Comparison of ENCODE assay signal across 21 mouse cellular contexts in genomic region chr6:71527826-71528225, GRCm38 (mm10). TPM values are rescaled to one million over a fixed set of nuclear protein-coding genes. Genes with fewer than 3 reads are reported as not detected.
DNase-seq lines count a peak whose midpoint lies in the region; ATAC-seq and TF ChIP-seq lines count a peak whose summit lies in the region.
"Had no signal": no experiment of that assay in that cellular context is flagged by ENCODE, and none has a peak within 500 bp of the region (broad histone marks: within the 10 kb centered on the region; RNA-seq: fewer than 3 reads in every experiment).

No protein-coding gene starts in this region.

- no peak overlapping the region for H3K9ac ChIP-seq in heart, embryonic 11.5 days (ENCODE audit: low read depth, low read length)
- H3K9ac ChIP-seq in heart, adult 2 months (ENCODE audit: low read depth, low read length) = no peak overlapping the region
- H3K9ac ChIP-seq in midbrain, embryonic 15.5 days = no peak overlapping the region
- H3K9ac ChIP-seq in midbrain, postnatal 0 days (replicated peaks; ENCODE audit: low read length, poor library complexity, severe bottlenecking) = no peak overlapping the region
- H3K9ac ChIP-seq: embryonic facial prominence, embryonic 12.5 days; forebrain, embryonic 12.5 days; heart, embryonic 12.5 days; hindbrain, embryonic 15.5 days had no signal

- WGBS in cerebellum, adult 2 months = 44% methylated on average over 9 of the region's 9 CpGs
- 78% methylated on average over 9 of the region's 9 CpGs for WGBS in heart, embryonic 11.5 days (ENCODE audit: insufficient replicate concordance)
- 87% methylated on average over 9 of the region's 9 CpGs for WGBS in heart, adult 2 months
- 89% methylated on average over 9 of the region's 9 CpGs for WGBS in midbrain, embryonic 15.5 days
- WGBS in midbrain, postnatal 0 days = 89% methylated on average over 9 of the region's 9 CpGs

- no peak overlapping the region for H3K4me2 ChIP-seq in heart, embryonic 11.5 days
- no peak overlapping the region for H3K4me2 ChIP-seq in midbrain, embryonic 15.5 days
- no peak overlapping the region for H3K4me2 ChIP-seq in midbrain, postnatal 0 days (ENCODE audit: low read depth, low read length, poor library complexity, severe bottlenecking)
- H3K4me2 ChIP-seq: embryonic facial prominence, embryonic 12.5 days; forebrain, embryonic 12.5 days; heart, embryonic 12.5 days; hindbrain, embryonic 15.5 days had no signal

- no peak for TF ChIP-seq POLR2A in cerebellum, adult 2 months (IDR thresholded peaks at IDR 0.05; ENCODE audit: borderline replicate concordance, insufficient read depth, low read length)
- TF ChIP-seq POLR2A in heart, adult 2 months (IDR thresholded peaks at IDR 0.05; ENCODE audit: insufficient read depth, low read depth, low read length) = no peak

- H3K27me3 ChIP-seq in cerebellum, adult 2 months (ENCODE audit: control insufficient read depth, insufficient read depth, low read length) = no peaks in the 10 kb centered on the region
- no peaks in the 10 kb centered on the region for H3K27me3 ChIP-seq in heart, embryonic 11.5 days (ENCODE audit: control insufficient read depth, insufficient read depth, low read length)
- H3K27me3 ChIP-seq in heart, adult 2 months (ENCODE audit: control insufficient read depth, insufficient read depth, low read length) = no peaks in the 10 kb centered on the region
- H3K27me3 ChIP-seq in midbrain, embryonic 15.5 days (replicated peaks) = no peaks in the 10 kb centered on the region
- no peaks in the 10 kb centered on the region for H3K27me3 ChIP-seq in midbrain, postnatal 0 days (ENCODE audit: insufficient read depth, low read length)
- H3K27me3 ChIP-seq: embryonic facial prominence, embryonic 12.5 days; forebrain, embryonic 12.5 days; heart, embryonic 12.5 days; hindbrain, embryonic 15.5 days had no signal

- H3K9me3 ChIP-seq in heart, embryonic 11.5 days (replicated peaks; ENCODE audit: control insufficient read depth, low read length) = no peaks in the 10 kb centered on the region
- H3K9me3 ChIP-seq in midbrain, embryonic 15.5 days = no peaks in the 10 kb centered on the region
- H3K9me3 ChIP-seq in midbrain, postnatal 0 days (ENCODE audit: low read length) = no peaks in the 10 kb centered on the region
- H3K9me3 ChIP-seq: embryonic facial prominence, embryonic 12.5 days; forebrain, embryonic 12.5 days; heart, embryonic 12.5 days; hindbrain, embryonic 10.5 days; hindbrain, embryonic 15.5 days had no signal

- peak; percentile 41 to 51 for DNase-seq in cerebellum, adult 2 months
- DNase-seq in heart, adult 2 months = no peak
- no peak for DNase-seq in midbrain, postnatal 0 days (ENCODE audit: low spot score)
- no peak for DNase-seq in T-cell, adult 2 months (ENCODE audit: low spot score)
- DNase-seq: adrenal gland, postnatal 14 days; embryo, embryonic 11 days; gastrocnemius, postnatal 10 days; heart, adult 18-20 months; kidney, adult 8-10 months had no signal

- no peak for TF ChIP-seq EP300 in heart, adult 2 months (IDR thresholded peaks at IDR 0.05; ENCODE audit: insufficient read depth, low read depth, low read length)

- no peak overlapping the region for H3K4me3 ChIP-seq in cerebellum, adult 2 months (replicated peaks; ENCODE audit: insufficient read depth, low read depth, low read length)
- H3K4me3 ChIP-seq in heart, embryonic 11.5 days (ENCODE audit: low read depth, low read length) = no peak overlapping the region
- H3K4me3 ChIP-seq in heart, adult 2 months = no peak overlapping the region
- H3K4me3 ChIP-seq in midbrain, embryonic 15.5 days = no peak overlapping the region
- H3K4me3 ChIP-seq in midbrain, postnatal 0 days (ENCODE audit: low read depth, low read length) = no peak overlapping the region
- H3K4me3 ChIP-seq: embryonic facial prominence, embryonic 12.5 days; forebrain, embryonic 12.5 days; heart, embryonic 12.5 days; hindbrain, embryonic 10.5 days; hindbrain, embryonic 15.5 days had no signal

- peaks cover 34% of the 10 kb centered on the region for H3K4me1 ChIP-seq in cerebellum, adult 2 months (ENCODE audit: control insufficient read depth, insufficient read depth, low read length)
- H3K4me1 ChIP-seq in heart, embryonic 11.5 days (ENCODE audit: control insufficient read depth, insufficient read depth, low read length) = no peaks in the 10 kb centered on the region
- no peaks in the 10 kb centered on the region for H3K4me1 ChIP-seq in heart, adult 2 months (ENCODE audit: control insufficient read depth, insufficient read depth, low read length)
- no peaks in the 10 kb centered on the region for H3K4me1 ChIP-seq in midbrain, embryonic 15.5 days
- H3K4me1 ChIP-seq in midbrain, postnatal 0 days (ENCODE audit: insufficient read depth, low read length) = no peaks in the 10 kb centered on the region
- H3K4me1 ChIP-seq: embryonic facial prominence, embryonic 12.5 days; forebrain, embryonic 12.5 days; heart, embryonic 12.5 days; hindbrain, embryonic 10.5 days; hindbrain, embryonic 15.5 days had no signal

- no peak for ATAC-seq in cerebellum, adult (ENCODE audit: insufficient number of reproducible peaks, low FRiP score, low TSS enrichment)
- 0 out of 2 replicates have a peak, but pooled peaks have one; percentile 18 for ATAC-seq in heart, embryonic 11.5 days (replicated peaks; ENCODE audit: insufficient number of reproducible peaks, low FRiP score, low TSS enrichment)
- ATAC-seq in midbrain, embryonic 15.5 days (replicated peaks) = 0 out of 2 replicates have a peak, but pooled peaks have one; percentile 33
- ATAC-seq in midbrain, postnatal 0 days (ENCODE audit: low FRiP score) = no peak
- ATAC-seq: activated CD4-positive, CD25-positive, alpha-beta regulatory T cell, adult 4 months; forebrain, embryonic 16.5 days; inflammation-experienced regulatory T-cells, adult 6 months; intestine, postnatal 0 days had no signal

- TF ChIP-seq CTCF in cerebellum, adult 2 months (IDR thresholded peaks at IDR 0.05; ENCODE audit: borderline replicate concordance, insufficient read depth, low read depth, low read length) = no peak
- no peak for TF ChIP-seq CTCF in heart, adult 2 months (IDR thresholded peaks at IDR 0.05)
- TF ChIP-seq CTCF in midbrain, postnatal 0 days (IDR thresholded peaks at IDR 0.05) = no peak

- intact Hi-C loops in heart, adult 2 months (cut with DNase I) = no loop called here

- no peaks in the 10 kb centered on the region for H3K36me3 ChIP-seq in heart, embryonic 11.5 days (ENCODE audit: control insufficient read depth, insufficient read depth, low read length)
- no peaks in the 10 kb centered on the region for H3K36me3 ChIP-seq in heart, adult 2 months (ENCODE audit: control insufficient read depth, insufficient read depth, low read length)
- 0 out of 2 replicates have a peak, but pooled peaks cover 3% of the 10 kb centered on the region for H3K36me3 ChIP-seq in midbrain, embryonic 15.5 days (replicated peaks)
- H3K36me3 ChIP-seq in midbrain, postnatal 0 days (ENCODE audit: insufficient read depth, low read length) = peaks cover 12% of the 10 kb centered on the region; the same call in 1 of the 2 replicates
- H3K36me3 ChIP-seq: embryonic facial prominence, embryonic 12.5 days; forebrain, embryonic 12.5 days; heart, embryonic 12.5 days; hindbrain, embryonic 10.5 days; hindbrain, embryonic 15.5 days had no signal

- H3K79me2 ChIP-seq in heart, adult 2 months (replicated peaks; ENCODE audit: control insufficient read depth, insufficient read depth, low read length) = no peaks in the 10 kb centered on the region

- peak overlapping the region; percentile 87 for H3K27ac ChIP-seq in cerebellum, adult 2 months (ENCODE audit: insufficient read depth, low read length)
- no peak overlapping the region for H3K27ac ChIP-seq in heart, embryonic 11.5 days (ENCODE audit: low read depth, low read length)
- H3K27ac ChIP-seq in heart, adult 2 months = no peak overlapping the region
- no peak overlapping the region for H3K27ac ChIP-seq in midbrain, embryonic 15.5 days
- no peak overlapping the region for H3K27ac ChIP-seq in midbrain, postnatal 0 days (ENCODE audit: low read depth, low read length)
- H3K27ac ChIP-seq: embryonic facial prominence, embryonic 12.5 days; forebrain, embryonic 12.5 days; hindbrain, embryonic 10.5 days; hindbrain, embryonic 15.5 days had no signal

RNA-seq across cellular contexts. Expression of gene Chmp3, which starts 15.8 kb away (rescaled TPM):
- polyA plus RNA-seq in cerebellum, adult 2 months (2012; rRNA removed) = 115 and 125 TPM in 2 replicates
- 62.2 and 71.6 TPM in 2 replicates for polyA plus RNA-seq in heart, embryonic 11.5 days (2014; fragmentation: Nextera tagmentation; extraction: Ambion mirVana)
- 10 to 100 TPM; 45.7 to 59.0 TPM for total RNA-seq in heart, adult 2 months (2021)
- 34.4 and 56.7 TPM in 2 replicates for polyA plus RNA-seq in heart, adult 2 months (2012; rRNA removed)
- polyA plus RNA-seq in midbrain, embryonic 15.5 days (2015; fragmentation: Nextera tagmentation; extraction: Ambion mirVana) = 54.3 and 55.7 TPM in 2 replicates
- total RNA-seq in midbrain, postnatal 0 days (2014; rRNA removed) = 56.0 and 59.9 TPM in 2 replicates
- 52.4 and 56.1 TPM in 2 replicates for polyA plus RNA-seq in midbrain, postnatal 0 days (2015; fragmentation: Nextera tagmentation; extraction: Ambion mirVana)

RNA-seq across cellular contexts. Expression of gene Rnf103, which starts 34.1 kb away (rescaled TPM):
- polyA plus RNA-seq in cerebellum, adult 2 months (2012; rRNA removed) = 40.2 and 40.6 TPM in 2 replicates
- polyA plus RNA-seq in heart, embryonic 11.5 days (2014; fragmentation: Nextera tagmentation; extraction: Ambion mirVana) = 13.5 and 14.3 TPM in 2 replicates
- total RNA-seq in heart, adult 2 months (2021) = 10 to 100 TPM; 20.8 to 26.7 TPM
- polyA plus RNA-seq in heart, adult 2 months (2012; rRNA removed) = 7.6 and 12.1 TPM in 2 replicates
- polyA plus RNA-seq in midbrain, embryonic 15.5 days (2015; fragmentation: Nextera tagmentation; extraction: Ambion mirVana) = 24.9 and 26.0 TPM in 2 replicates
- 33.9 and 39.6 TPM in 2 replicates for total RNA-seq in midbrain, postnatal 0 days (2014; rRNA removed)
- 21.5 and 23.2 TPM in 2 replicates for polyA plus RNA-seq in midbrain, postnatal 0 days (2015; fragmentation: Nextera tagmentation; extraction: Ambion mirVana)

Comparison
In these comparisons a context has a peak if more than half of its experiments do, and no peak if none do; other contexts are left out.
1. ATAC-seq: peak in heart, embryonic 11.5 days (single experiment) and midbrain, embryonic 15.5 days (single experiment); none in cerebellum, adult (single experiment) and midbrain, postnatal 0 days (single experiment).
2. DNase-seq: peak in cerebellum, adult 2 months (2 of 2); none in heart, adult 2 months (0 of 2), midbrain, postnatal 0 days (single experiment) and T-cell, adult 2 months (single experiment).